Mouse (Mus musculus): ENCODE data around the gene Cnst. TPM values are rescaled to one million over a fixed set of nuclear protein-coding genes. Genes with fewer than 3 reads are reported as not detected.
"Not testable (repeated sequence)": the region's sequence is repeated elsewhere in the genome, so short reads cannot be mapped to it uniquely, and the experiment has no call there.

The Cnst gene
- polyA plus RNA-seq, 1 experiment from 2014 or later, result 9.7 TPM

GRCm38 (mm10) chr1:179642726-179643125 lies 96.6 kb downstream of the Cnst start:
- TF ChIP-seq CTCF (IDR thresholded peaks at IDR 0.05; ENCODE audit: low read depth), result no peak
- no peak overlapping the region for H3K4me3 ChIP-seq (replicated peaks; ENCODE audit: low read depth, low read length)
- no peaks in the 10 kb centered on the region for H3K36me3 ChIP-seq (ENCODE audit: insufficient read depth, low read length)
- no peak for DNase-seq (ENCODE audit: low spot score)
- no peaks in the 10 kb centered on the region for H3K27me3 ChIP-seq (ENCODE audit: insufficient read depth, low read length)
- H3K4me1 ChIP-seq (replicated peaks; ENCODE audit: insufficient read depth, low read length), result no peaks in the 10 kb centered on the region
- no peak for ATAC-seq (replicated peaks; ENCODE audit: low FRiP score, low read depth)
- no peaks in the 10 kb centered on the region for H3K9me3 ChIP-seq (replicated peaks; ENCODE audit: low read length)
- no peak overlapping the region for H3K9ac ChIP-seq (ENCODE audit: low read depth, low read length)
- no peak overlapping the region for H3K27ac ChIP-seq
- H3K4me2 ChIP-seq (ENCODE audit: low read length), result no peak overlapping the region
- WGBS, result 82% methylated on average over 4 of the region's 4 CpGs

- Histone ChIP-seq H3K9me3 (replicated peaks; ENCODE audit: low read length) (no peaks in the 10 kb centered on the region), H3K27ac (no peak overlapping the region), H3K4me1 (replicated peaks; ENCODE audit: insufficient read depth, low read length) (no peaks in the 10 kb centered on the region), H3K27me3 (ENCODE audit: insufficient read depth, low read length) (no peaks in the 10 kb centered on the region), H3K4me3 (replicated peaks; ENCODE audit: low read depth, low read length) (no peak overlapping the region), H3K9ac (ENCODE audit: low read depth, low read length) (no peak overlapping the region), H3K36me3 (ENCODE audit: insufficient read depth, low read length) (no peaks in the 10 kb centered on the region), H3K4me2 (ENCODE audit: low read length) (no peak overlapping the region)
- no peak for DNase-seq (ENCODE audit: low spot score)
- TF ChIP-seq CTCF (IDR thresholded peaks at IDR 0.05; ENCODE audit: low read depth), result no peak
- WGBS, result 66% methylated on average over 3 of the region's 3 CpGs
- ATAC-seq (replicated peaks; ENCODE audit: low FRiP score, low read depth), result no peak
Observed at GRCm38 (mm10) chr1:179644151-179644550, 98.0 kb downstream of the Cnst start.

- DNase-seq (ENCODE audit: low spot score), result peak; percentile 88
- peak overlapping the region; percentile 47 for H3K4me2 ChIP-seq (ENCODE audit: low read length)
- WGBS, result 64% methylated on average over 13 of the region's 13 CpGs
- peak; percentile 90 for TF ChIP-seq CTCF (IDR thresholded peaks at IDR 0.05; ENCODE audit: low read depth)
- no peak overlapping the region for H3K27ac ChIP-seq
- H3K9ac ChIP-seq (ENCODE audit: low read depth, low read length), result no peak overlapping the region
- no peaks in the 10 kb centered on the region for H3K4me1 ChIP-seq (replicated peaks; ENCODE audit: insufficient read depth, low read length)
- no peaks in the 10 kb centered on the region for H3K9me3 ChIP-seq (replicated peaks; ENCODE audit: low read length)
- no peak overlapping the region for H3K4me3 ChIP-seq (replicated peaks; ENCODE audit: low read depth, low read length)
- no peaks in the 10 kb centered on the region for H3K27me3 ChIP-seq (ENCODE audit: insufficient read depth, low read length)
- ATAC-seq (replicated peaks; ENCODE audit: low FRiP score, low read depth), result peak; percentile 80; the same call in 1 of the 2 replicates
- no peaks in the 10 kb centered on the region for H3K36me3 ChIP-seq (ENCODE audit: insufficient read depth, low read length)
Observed at GRCm38 (mm10) chr1:179645101-179645979, 99.2 kb downstream of the Cnst start.

- no peaks in the 10 kb centered on the region for H3K9me3 ChIP-seq (replicated peaks; ENCODE audit: low read length)
- H3K4me1 ChIP-seq (replicated peaks; ENCODE audit: insufficient read depth, low read length), result no peaks in the 10 kb centered on the region
- H3K27me3 ChIP-seq (ENCODE audit: insufficient read depth, low read length), result no peaks in the 10 kb centered on the region
- no peaks in the 10 kb centered on the region for H3K36me3 ChIP-seq (ENCODE audit: insufficient read depth, low read length)
- DNase-seq (ENCODE audit: low spot score), result no peak
- no peak for TF ChIP-seq CTCF (IDR thresholded peaks at IDR 0.05; ENCODE audit: low read depth)
- no peak overlapping the region for H3K27ac ChIP-seq
- peak overlapping the region; percentile 47 for H3K4me2 ChIP-seq (ENCODE audit: low read length)
- H3K4me3 ChIP-seq (replicated peaks; ENCODE audit: low read depth, low read length), result no peak overlapping the region
- 14% methylated on average over 4 of the region's 4 CpGs for WGBS
- H3K9ac ChIP-seq (ENCODE audit: low read depth, low read length), result no peak overlapping the region
- no peak for ATAC-seq (replicated peaks; ENCODE audit: low FRiP score, low read depth)
Observed at GRCm38 (mm10) chr1:179645980-179646268, 99.8 kb downstream of the Cnst start.

- DNase-seq (ENCODE audit: low spot score); H3K36me3 ChIP-seq (ENCODE audit: insufficient read depth, low read length); H3K27ac ChIP-seq; H3K9me3 ChIP-seq (replicated peaks; ENCODE audit: low read length); ATAC-seq (replicated peaks; ENCODE audit: low FRiP score, low read depth); H3K9ac ChIP-seq (ENCODE audit: low read depth, low read length); H3K4me2 ChIP-seq (ENCODE audit: low read length); H3K4me1 ChIP-seq (replicated peaks; ENCODE audit: insufficient read depth, low read length); H3K4me3 ChIP-seq (replicated peaks; ENCODE audit: low read depth, low read length); H3K27me3 ChIP-seq (ENCODE audit: insufficient read depth, low read length): not testable (repeated sequence)
- WGBS, result 75% methylated on average over 4 of the region's 5 CpGs
Observed at GRCm38 (mm10) chr1:179648678-179649077, 102.5 kb downstream of the Cnst start.

GRCm38 (mm10) chr1:179649324-179649723 lies 103.2 kb downstream of the Cnst start:
- Histone ChIP-seq H3K4me3 (replicated peaks; ENCODE audit: low read depth, low read length) (no peak overlapping the region), H3K9me3 (replicated peaks; ENCODE audit: low read length) (no peaks in the 10 kb centered on the region), H3K4me1 (replicated peaks; ENCODE audit: insufficient read depth, low read length) (no peaks in the 10 kb centered on the region), H3K27ac (no peak overlapping the region), H3K9ac (ENCODE audit: low read depth, low read length) (no peak overlapping the region), H3K36me3 (ENCODE audit: insufficient read depth, low read length) (no peaks in the 10 kb centered on the region), H3K4me2 (ENCODE audit: low read length) (no peak overlapping the region), H3K27me3 (ENCODE audit: insufficient read depth, low read length) (no peaks in the 10 kb centered on the region)
- ATAC-seq (replicated peaks; ENCODE audit: low FRiP score, low read depth), result no peak
- 87% methylated on average over 3 of the region's 3 CpGs for WGBS
- no peak for DNase-seq (ENCODE audit: low spot score)
- TF ChIP-seq CTCF (IDR thresholded peaks at IDR 0.05; ENCODE audit: low read depth), result no peak

GRCm38 (mm10) chr1:179650284-179650683 lies 104.1 kb downstream of the Cnst start:
- TF ChIP-seq CTCF (IDR thresholded peaks at IDR 0.05; ENCODE audit: low read depth), result no peak
- no peak overlapping the region for H3K4me2 ChIP-seq (ENCODE audit: low read length)
- H3K4me1 ChIP-seq (replicated peaks; ENCODE audit: insufficient read depth, low read length), result no peaks in the 10 kb centered on the region
- H3K4me3 ChIP-seq (replicated peaks; ENCODE audit: low read depth, low read length), result no peak overlapping the region
- DNase-seq (ENCODE audit: low spot score) (peak; percentile 8), ATAC-seq (replicated peaks; ENCODE audit: low FRiP score, low read depth) (no peak)
- H3K9me3 ChIP-seq (replicated peaks; ENCODE audit: low read length), result no peaks in the 10 kb centered on the region
- no peak overlapping the region for H3K27ac ChIP-seq
- no peaks in the 10 kb centered on the region for H3K27me3 ChIP-seq (ENCODE audit: insufficient read depth, low read length)
- H3K9ac ChIP-seq (ENCODE audit: low read depth, low read length), result no peak overlapping the region
- WGBS, result 55% methylated on average over 4 of the region's 4 CpGs
- H3K36me3 ChIP-seq (ENCODE audit: insufficient read depth, low read length), result no peaks in the 10 kb centered on the region

All from kidney, postnatal 0 days (tissue).